Mouse (Mus musculus) heart, adult 2 months (tissue): ENCODE results near the gene AC140267.1.

Experiments
- CTCF ChIP-seq: fragments of 200-600 bp; IDR thresholded peaks from 2 replicates; pipeline ENCODE4 v1.8.1; 2022; ENCODE audit warnings: antibody characterized with exemption, mild to moderate bottlenecking, moderate library complexity
- EP300 ChIP-seq: fragments of 200-500 bp; IDR thresholded peaks from 2 replicates; pipeline ENCODE4 v1.6.1; 2011; ENCODE audit warnings: low read depth, low read length, control low read depth; ENCODE audit not compliant: insufficient read depth
- POLR2A ChIP-seq: fragments of 200-500 bp; IDR thresholded peaks from 2 replicates; pipeline ENCODE4 v1.6.1; 2011; ENCODE audit warnings: mild to moderate bottlenecking, low read depth, low read length, control low read depth; ENCODE audit not compliant: insufficient read depth

GRCm38 (mm10) chr15:80225208-80225607 lies 10.4 kb upstream of the AC140267.1 start:
- no peak for TF ChIP-seq POLR2A
- TF ChIP-seq CTCF = peak; percentile 82
- TF ChIP-seq EP300 = no peak
